Mouse (Mus musculus) frontal cortex, postnatal 10 days (tissue): ENCODE data around the gene Klhl28.

Experiments used
- DNase-seq, 2 experiments: peaks; one replicate each; pipeline ENCODE4 v3.0.0; 2022; ENCODE audit warnings: low spot score in 2 of 2, mixed read lengths in 1 of 2

The Klhl28 gene

GRCm38 (mm10) chr12:64965124-64966026 is at the start of gene Klhl28, which contains the start of gene Togaram1:
Klhl28 (minus strand) TSS chr12:64965534.
Togaram1 (plus strand) TSS chr12:64965804.
- peak; percentile 99 for DNase-seq

- no peak for DNase-seq
These were observed 42.4 kb upstream of the Klhl28 start for GRCm38 (mm10) chr12:65007725-65008124.

GRCm38 (mm10) chr12:64977518-64977917 is 12.2 kb upstream of the Klhl28 start:
- no peak for DNase-seq

GRCm38 (mm10) chr12:64976191-64976590 is 10.9 kb upstream of the Klhl28 start:
- no peak for DNase-seq

- DNase-seq, result no peak
These were observed 10.2 kb upstream of the Klhl28 start for GRCm38 (mm10) chr12:64975558-64975957.

GRCm38 (mm10) chr12:64972063-64972462 is 6.7 kb upstream of the Klhl28 start:
- DNase-seq, result no peak

GRCm38 (mm10) chr12:64971399-64971798 is 6.1 kb upstream of the Klhl28 start:
- DNase-seq, result no peak

- no peak for DNase-seq
These were observed 2.7 kb upstream of the Klhl28 start for GRCm38 (mm10) chr12:64968067-64968466.

GRCm38 (mm10) chr12:64967470-64967869 is 2.1 kb upstream of the Klhl28 start:
- no peak for DNase-seq

- DNase-seq, result no peak
These were observed 1.5 kb upstream of the Klhl28 start for GRCm38 (mm10) chr12:64966652-64967435.

GRCm38 (mm10) chr12:64966101-64966631 is 832 bp upstream of the Klhl28 start:
- DNase-seq, result peak; percentile 53 to 58

- DNase-seq, result no peak
These were observed 774 bp downstream of the Klhl28 start for GRCm38 (mm10) chr12:64964560-64964959.

GRCm38 (mm10) chr12:64937493-64937892 is 27.8 kb downstream of the Klhl28 start:
- no peak for DNase-seq

- DNase-seq, result peak; percentile 91 to 92
These were observed 47.5 kb downstream of the Klhl28 start, which contains the start of gene Gm527 for GRCm38 (mm10) chr12:64917578-64918471. Gm527 (plus strand) TSS chr12:64917906.

- DNase-seq, result no peak
These were observed 48.6 kb downstream of the Klhl28 start for GRCm38 (mm10) chr12:64916735-64917134.

- no peak for DNase-seq
These were observed 52.3 kb downstream of the Klhl28 start for GRCm38 (mm10) chr12:64912996-64913395.

- no peak for DNase-seq
These were observed 62.1 kb downstream of the Klhl28 start for GRCm38 (mm10) chr12:64903186-64903585.

GRCm38 (mm10) chr12:64902506-64902905 is 62.8 kb downstream of the Klhl28 start:
- peak in 1 of 2 experiments; percentile 10 for DNase-seq

GRCm38 (mm10) chr12:64897060-64897730 is 68.1 kb downstream of the Klhl28 start:
- DNase-seq, result peak in 1 of 2 experiments; percentile 44
